ENCODE assay signal across 8 mouse cellular contexts in genomic region chr10:93310721-93311411, GRCm38 (mm10). TPM values are rescaled to one million over a fixed set of nuclear protein-coding genes. Genes with fewer than 3 reads are reported as not detected.
DNase-seq lines count a peak whose midpoint lies in the region; ATAC-seq and TF ChIP-seq lines count a peak whose summit lies in the region.

Gene Elk3 (minus strand): TSS chr10:93311135.

- peaks cover 6% of the 10 kb centered on the region for H3K36me3 ChIP-seq in heart, adult 2 months (ENCODE audit: control insufficient read depth, insufficient read depth, low read length)
- H3K36me3 ChIP-seq in lung, embryonic 15.5 days = no peaks in the 10 kb centered on the region

- DNase-seq in left cerebral cortex, postnatal 10 days (ENCODE audit: extremely low spot score in 1 of 2, low spot score in 2 of 2) = peak in 1 of 2 experiments; percentile 82
- DNase-seq in left cerebral cortex, adult 9 months (ENCODE audit: low spot score in 2 of 2) = no peak
- peak; percentile 73 for DNase-seq in embryo, embryonic 10 days (ENCODE audit: low spot score)
- peak; percentile 82 to 86 for DNase-seq in heart, adult 2 months
- peak; percentile 57 for DNase-seq in kidney, adult 18-20 months
- peak; percentile 35 for DNase-seq in urinary bladder, postnatal 14 days (ENCODE audit: low spot score)

- H3K4me2 ChIP-seq in lung, embryonic 15.5 days = peak within 1 kb of the TSS; percentile 87

- TF ChIP-seq EP300 in heart, adult 2 months (IDR thresholded peaks at IDR 0.05; ENCODE audit: insufficient read depth, low read depth, low read length) = peak; percentile 83; the same call in 1 of the 2 replicates

- no peaks in the 10 kb centered on the region for H3K27me3 ChIP-seq in heart, adult 2 months (ENCODE audit: control insufficient read depth, insufficient read depth, low read length)
- no peaks in the 10 kb centered on the region for H3K27me3 ChIP-seq in lung, embryonic 15.5 days

- H3K27ac ChIP-seq in heart, adult 2 months = peak within 1 kb of the TSS; percentile 100
- H3K27ac ChIP-seq in lung, embryonic 15.5 days = peak within 1 kb of the TSS; percentile 95

- H3K9me3 ChIP-seq in lung, embryonic 15.5 days = no peaks in the 10 kb centered on the region

- peaks cover 3% of the 10 kb centered on the region; the same call in 1 of the 2 replicates for H3K4me1 ChIP-seq in heart, adult 2 months (ENCODE audit: control insufficient read depth, insufficient read depth, low read length)
- peaks cover 19% of the 10 kb centered on the region for H3K4me1 ChIP-seq in lung, embryonic 15.5 days

- under 1% methylated on average over 37 of the region's 53 CpGs for WGBS in heart, adult 2 months
- WGBS in lung, embryonic 15.5 days = 2% methylated on average over 37 of the region's 53 CpGs

- no peak for TF ChIP-seq CTCF in heart, adult 2 months (IDR thresholded peaks at IDR 0.05)

- no peaks in the 10 kb centered on the region for H3K79me2 ChIP-seq in heart, adult 2 months (replicated peaks; ENCODE audit: control insufficient read depth, insufficient read depth, low read length)

- peak within 1 kb of the TSS; percentile 98 for H3K9ac ChIP-seq in heart, adult 2 months (ENCODE audit: low read depth, low read length)
- peak within 1 kb of the TSS; percentile 90 for H3K9ac ChIP-seq in lung, embryonic 15.5 days

- peak within 1 kb of the TSS; percentile 68 for H3K4me3 ChIP-seq in heart, adult 2 months
- H3K4me3 ChIP-seq in lung, embryonic 15.5 days = peak within 1 kb of the TSS; percentile 81

- intact Hi-C loops in left cerebral cortex, postnatal 10 days (cut with DNase I) = loop anchor here (5.0 kb wide), 2 partner anchors 41 to 106 kb away; no protein-coding TSS in a partner anchor
- intact Hi-C loops in heart, adult 2 months (cut with DNase I) = loop anchor here (2.0 kb wide), 2 partner anchors 26 to 64 kb away; no protein-coding TSS in a partner anchor

- TF ChIP-seq POLR2A in heart, adult 2 months (IDR thresholded peaks at IDR 0.05; ENCODE audit: insufficient read depth, low read depth, low read length) = peak; percentile 69

- ATAC-seq in lung, embryonic 15.5 days (ENCODE audit: borderline replicate concordance, extremely low read depth, low FRiP score, low TSS enrichment) = peak; percentile 76
- peak; percentile 69 for ATAC-seq in neutrophil, adult 5-6 weeks (ENCODE audit: extremely low read depth, insufficient number of reproducible peaks, low FRiP score, poor library complexity, severe bottlenecking)

RNA-seq across cellular contexts. Expression of gene Elk3, which starts in this region (rescaled TPM):
- 10 to 100 TPM; 10.6 to 13.9 TPM for total RNA-seq in left cerebral cortex, postnatal 10 days (2021)
- total RNA-seq in heart, adult 2 months (2021) = 10 to 100 TPM; 33.8 to 39.4 TPM
- polyA plus RNA-seq in heart, adult 2 months (2012; rRNA removed) = 31.9 and 32.1 TPM in 2 replicates
- polyA plus RNA-seq in lung, embryonic 15.5 days (2015; fragmentation: Nextera tagmentation; extraction: Ambion mirVana) = 51.9 and 52.3 TPM in 2 replicates
- 17.2 and 22.2 TPM in 2 replicates for total RNA-seq in neutrophil, adult 5-6 weeks (2017)

Comparison
In these comparisons a context has a peak if more than half of its experiments do, and no peak if none do; other contexts are left out.
1. DNase-seq: peak in embryo, embryonic 10 days (single experiment), heart, adult 2 months (2 of 2), kidney, adult 18-20 months (single experiment) and urinary bladder, postnatal 14 days (single experiment); none in left cerebral cortex, adult 9 months (0 of 2).